Mouse (Mus musculus) R1 (cell line): ENCODE data around the gene AL732309.1.

Experiments
- DNase-seq: peaks from one replicate; pipeline ENCODE4 v3.0.0-alpha.2; 2018; ENCODE audit warnings: low read depth, low spot score

The AL732309.1 gene

DNA sequence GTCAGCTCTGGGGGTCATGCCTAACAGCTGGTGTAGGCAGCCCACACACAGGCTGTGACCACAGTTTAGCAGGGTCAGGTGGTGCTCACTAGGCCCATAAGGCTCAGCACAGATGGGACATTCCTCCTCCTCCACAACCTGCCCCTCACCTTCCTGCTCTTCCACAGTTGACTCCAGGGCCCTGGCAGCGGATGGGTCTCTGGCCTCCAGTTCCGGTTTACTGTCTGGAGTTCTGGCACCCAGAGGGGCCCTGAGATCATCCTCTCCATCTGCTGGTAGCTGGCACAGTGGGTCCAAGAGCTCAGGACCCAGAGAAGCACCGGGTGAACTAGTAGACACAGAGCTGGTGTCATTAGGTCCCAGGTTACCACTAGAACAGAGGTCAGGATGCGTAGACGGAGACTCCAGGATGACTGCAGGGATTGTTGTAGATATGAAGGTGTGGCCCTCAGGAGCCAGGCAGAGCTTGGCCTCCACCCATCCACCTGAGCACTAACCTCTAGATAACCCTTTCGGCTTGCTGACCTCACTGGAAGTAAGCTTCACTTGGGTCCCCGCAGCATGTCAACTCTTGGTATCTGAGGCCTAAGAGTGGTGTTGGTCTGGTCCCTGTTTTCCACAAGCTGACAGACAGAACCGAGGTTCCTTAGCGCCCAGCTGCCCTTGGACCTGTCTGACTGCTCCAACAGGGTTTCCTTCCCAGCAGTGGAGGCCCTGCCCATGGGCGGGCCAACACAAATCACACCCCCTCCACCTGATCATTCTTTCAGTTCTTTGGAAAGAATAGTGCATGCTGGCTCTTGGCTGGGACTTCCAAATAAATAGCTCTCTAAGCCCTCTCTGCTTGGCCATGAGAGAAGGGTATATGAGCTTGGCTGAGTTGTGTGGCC lies at the start of gene AL732309.1:
AL732309.1 (minus strand) TSS at position 681 of the 890 bp plus-strand sequence.
- DNase-seq = peak; percentile 43

GRCm38 (mm10) chr2:25293706-25294105 lies 47.0 kb upstream of the AL732309.1 start:
- no peak for DNase-seq

DNA sequence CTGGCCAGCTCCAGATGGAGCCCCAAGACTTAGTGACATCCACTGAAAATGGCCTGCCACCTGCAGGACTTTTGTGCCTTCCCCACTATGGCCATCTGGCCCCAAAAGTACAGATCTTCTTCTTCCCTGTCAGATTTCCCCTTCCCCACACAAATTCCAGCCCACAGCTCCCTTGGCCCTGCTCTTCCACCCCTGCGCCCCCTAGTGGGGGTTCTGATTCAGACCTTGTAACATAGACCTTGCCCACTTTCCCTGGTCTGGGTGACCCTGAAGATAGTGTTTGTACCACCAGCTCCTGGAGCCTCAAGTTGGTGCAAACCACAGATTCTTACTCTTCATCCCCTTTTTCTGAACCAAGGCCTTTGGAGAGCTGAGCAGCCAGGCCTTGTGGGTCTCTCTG lies 46.2 kb upstream of the AL732309.1 start:
- peak; percentile 87 for DNase-seq

DNA sequence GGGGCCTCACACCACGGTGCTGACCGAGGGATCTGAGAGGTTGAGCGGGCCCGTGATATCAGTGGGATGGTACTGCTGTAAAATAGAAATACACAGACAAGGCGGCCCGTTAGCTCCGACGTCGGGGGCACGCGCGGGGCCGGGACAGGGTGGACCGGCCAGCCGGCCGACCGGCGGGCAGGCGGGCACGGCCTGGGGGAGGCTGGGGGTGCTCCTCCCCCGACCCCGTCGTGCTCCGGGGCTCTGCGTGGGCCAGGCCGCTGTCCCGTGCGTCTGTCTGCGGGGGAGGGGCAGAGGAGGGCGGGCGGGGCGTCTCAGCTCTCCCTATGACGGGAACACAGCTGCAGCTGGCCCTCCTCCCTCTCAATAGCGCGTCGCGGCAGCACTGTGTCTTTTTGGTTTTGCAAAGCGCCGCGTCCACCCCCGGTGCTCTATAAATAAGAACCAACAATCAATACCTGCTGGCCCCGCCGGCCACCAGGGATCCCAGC lies 45.4 kb upstream of the AL732309.1 start:
- DNase-seq = no peak

GRCm38 (mm10) chr2:25291184-25292053 lies 44.8 kb upstream of the AL732309.1 start:
- no peak for DNase-seq

DNA sequence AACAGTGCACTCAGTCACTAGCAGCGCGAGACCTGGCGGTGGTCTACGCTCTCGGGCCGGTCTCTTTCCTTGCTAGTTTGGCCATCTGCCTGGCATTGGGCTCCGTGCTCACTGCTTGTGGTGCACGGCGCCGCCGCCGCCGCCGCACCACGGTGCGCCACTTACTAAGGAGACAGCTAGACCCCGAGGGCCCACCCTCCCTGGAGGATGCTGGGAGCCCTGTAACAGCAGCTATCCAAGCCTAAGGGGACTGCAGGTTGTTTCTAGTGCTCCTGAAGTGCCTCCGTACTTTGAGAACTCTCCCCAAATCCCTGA lies 44.1 kb upstream of the AL732309.1 start:
- DNase-seq = peak; percentile 60

GRCm38 (mm10) chr2:25290101-25290815 lies 43.6 kb upstream of the AL732309.1 start:
- peak; percentile 53 for DNase-seq

- DNase-seq = no peak
These were observed 43.0 kb upstream of the AL732309.1 start, which contains the start of gene Lrrc26 for GRCm38 (mm10) chr2:25289651-25290050. Gene Lrrc26, plus strand, starts transcription at chr2:25289915.

DNA sequence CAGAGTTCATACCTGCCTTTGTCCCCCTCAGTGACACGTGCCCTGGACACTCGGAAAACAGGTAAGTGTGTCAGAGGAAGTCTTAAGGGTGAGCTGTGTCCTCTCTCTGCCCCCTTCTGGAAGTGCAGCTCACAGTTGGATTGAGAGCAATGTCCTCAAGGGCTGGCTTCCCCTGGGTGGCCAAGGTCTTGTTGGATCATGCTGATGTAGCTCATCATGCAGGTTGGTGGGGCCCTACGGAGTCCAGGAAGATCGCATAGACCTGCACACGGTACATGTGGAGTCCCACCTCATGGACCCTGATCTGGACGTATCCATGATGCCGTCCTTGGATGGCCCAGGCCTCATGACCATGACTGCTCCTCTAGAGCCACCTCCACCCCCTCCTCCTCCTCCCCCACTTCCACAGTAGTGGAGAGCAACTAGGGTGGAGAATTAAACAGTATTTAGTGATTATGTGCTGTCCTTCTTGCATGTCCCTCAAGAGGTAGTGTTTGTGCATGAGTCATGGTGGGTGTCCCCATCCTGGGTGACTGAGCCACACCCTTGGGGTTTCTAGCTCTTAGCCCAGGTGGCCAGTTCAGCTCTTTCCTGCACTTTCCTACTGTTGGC lies 42.2 kb upstream of the AL732309.1 start:
- no peak for DNase-seq

- DNase-seq = no peak
These were observed 41.4 kb upstream of the AL732309.1 start, which contains the start of gene Tmem210 for GRCm38 (mm10) chr2:25287927-25288649. Gene Tmem210, plus strand, starts transcription at chr2:25288145.

DNA sequence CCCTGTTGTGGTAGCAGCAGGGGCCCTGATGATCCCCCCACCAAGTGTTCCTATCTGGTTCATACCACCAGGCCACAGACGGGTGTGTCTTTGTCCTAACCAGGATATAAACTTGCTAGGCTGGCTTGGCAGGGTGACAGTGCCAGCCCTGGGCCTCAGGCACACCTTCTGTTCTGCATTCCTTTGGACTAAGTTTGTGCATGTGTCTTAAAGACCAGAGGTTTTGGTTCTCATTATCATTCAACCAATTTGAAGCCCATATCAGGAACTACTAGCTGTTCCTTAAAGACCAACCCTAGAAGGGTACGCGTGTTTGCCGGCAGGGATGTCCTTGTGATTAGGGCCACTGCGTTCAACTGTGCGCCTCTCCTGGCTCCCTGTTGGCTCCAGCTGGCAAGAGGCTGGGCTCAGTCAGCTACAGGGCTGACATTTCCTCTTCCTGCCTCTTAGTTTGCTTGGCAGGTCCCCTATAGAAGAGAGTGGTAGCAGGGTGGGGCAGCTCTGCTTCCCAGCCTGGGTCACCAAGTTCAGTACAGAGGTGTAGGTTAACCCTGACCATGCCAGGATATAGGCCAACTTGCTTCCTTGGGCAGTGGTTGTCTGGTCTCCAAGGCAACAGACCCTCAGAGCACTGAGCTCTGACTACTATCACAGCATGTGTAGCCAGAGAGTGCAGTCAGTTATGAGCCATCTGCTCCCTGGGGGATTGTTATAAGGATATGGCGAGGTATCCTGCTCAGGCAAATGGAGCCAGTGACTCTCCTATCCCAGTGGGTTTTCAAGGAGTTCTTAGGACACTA lies 40.4 kb upstream of the AL732309.1 start:
- DNase-seq = no peak

- no peak for DNase-seq
These were observed 39.7 kb upstream of the AL732309.1 start for GRCm38 (mm10) chr2:25286314-25286713.

DNA sequence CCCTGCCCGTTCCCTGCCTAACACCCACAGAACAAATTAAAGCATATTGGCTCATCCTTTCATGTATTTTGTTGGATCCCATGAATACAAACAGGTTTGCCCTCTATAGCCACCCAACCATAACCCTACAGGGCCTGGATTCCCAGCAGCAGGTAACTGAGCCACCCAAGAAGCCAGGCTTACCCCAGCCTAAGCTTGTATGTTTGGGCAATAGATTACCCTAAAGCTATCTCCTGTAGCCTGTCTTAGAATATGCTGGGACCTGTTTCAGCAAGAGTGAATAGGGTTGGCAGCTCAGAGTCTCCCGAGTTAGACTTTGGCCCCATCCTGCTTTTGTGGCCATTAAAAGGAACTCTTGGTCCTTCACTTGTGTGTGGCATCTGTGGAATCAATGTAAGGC lies 38.9 kb upstream of the AL732309.1 start:
- no peak for DNase-seq

DNA sequence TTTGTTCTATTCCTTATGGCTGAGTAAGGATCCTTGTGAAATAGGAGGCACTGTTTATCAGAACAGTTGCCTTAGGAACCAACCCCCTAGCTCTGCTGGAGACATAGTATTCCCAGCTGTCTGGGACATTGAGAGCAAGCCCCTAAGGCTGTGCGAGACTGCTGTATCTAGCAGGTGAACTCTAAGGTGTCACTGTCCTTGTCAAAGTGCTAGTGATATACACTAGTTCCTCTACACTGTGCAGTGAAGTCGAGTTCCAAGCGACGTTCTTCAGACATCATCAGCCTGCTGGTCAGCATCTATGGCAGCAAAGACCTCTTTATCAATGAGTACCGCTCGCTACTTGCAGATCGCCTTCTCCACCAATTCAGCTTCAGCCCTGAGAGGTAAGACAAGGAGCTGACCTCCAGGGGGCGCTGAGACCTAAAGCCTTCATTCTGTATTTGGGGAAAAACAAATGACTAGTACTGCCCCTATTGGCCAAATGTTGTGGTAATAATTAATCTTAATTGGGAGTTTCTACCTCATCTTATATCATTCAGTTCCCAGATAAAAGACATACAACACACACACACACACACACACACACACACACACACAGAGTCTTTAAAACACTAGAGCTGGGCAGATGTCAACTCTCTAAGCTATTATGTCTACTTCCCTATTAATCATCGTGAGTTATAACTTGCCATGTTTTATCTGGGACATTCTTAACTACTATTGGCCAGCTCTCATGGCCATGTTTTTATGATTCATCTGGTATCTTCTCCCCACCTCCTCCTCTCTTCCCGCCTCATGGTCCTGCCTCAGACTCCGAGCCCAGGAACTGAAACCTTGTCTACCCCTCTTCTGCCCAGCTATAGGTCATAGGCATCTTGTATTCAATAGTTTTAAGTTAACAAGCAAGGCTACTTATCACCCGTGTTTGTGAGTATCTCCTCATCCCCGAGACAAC lies 32.5 kb upstream of the AL732309.1 start:
- peak; percentile 93 for DNase-seq

DNA sequence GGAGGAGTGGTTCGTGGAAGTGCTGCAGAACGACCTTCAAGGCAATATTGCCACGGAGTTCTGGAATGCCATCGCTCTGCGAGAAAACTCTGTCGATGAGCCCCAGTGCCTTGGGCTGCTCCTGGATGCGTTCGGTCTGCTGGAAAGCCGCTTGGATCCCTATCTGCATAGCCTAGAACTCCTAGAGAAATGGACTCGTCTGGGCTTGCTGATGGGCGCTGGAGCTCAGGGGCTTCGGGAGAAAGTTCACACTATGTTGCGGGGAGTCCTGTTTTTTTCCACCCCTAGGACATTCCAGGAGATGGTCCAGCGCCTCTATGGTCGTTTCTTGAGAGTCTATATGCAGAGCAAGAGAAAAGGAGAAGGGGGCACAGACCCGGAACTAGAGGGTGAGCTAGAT lies 26.3 kb upstream of the AL732309.1 start:
- DNase-seq = no peak

- DNase-seq = no peak
These were observed 25.9 kb upstream of the AL732309.1 start for GRCm38 (mm10) chr2:25272515-25272914.

GRCm38 (mm10) chr2:25271827-25272511 lies 25.3 kb upstream of the AL732309.1 start, which contains the start of the genes Ssna1 and Anapc2:
Gene Ssna1, minus strand, starts transcription at chr2:25272438.
Gene Anapc2, plus strand, starts transcription at chr2:25272478.
- peak; percentile 97 for DNase-seq
